Mouse (Mus musculus) forebrain, embryonic 11.5 days (tissue): ENCODE data around the gene Chst11. TPM values are rescaled to one million over a fixed set of nuclear protein-coding genes. Genes with fewer than 3 reads are reported as not detected.
A peak's percentile ranks its signal among the peaks of the same experiment; 100 is the strongest.

ENCODE experiments used
- ATAC-seq: fragments of 200-750 bp; cut with Nextera tagmentation; replicated peaks from 2 replicates; pipeline ENCODE4 v1.8.0; 2017; ENCODE audit warnings: moderate TSS enrichment; ENCODE audit not compliant: low FRiP score
- DNase-seq: peaks from one replicate; pipeline ENCODE4 v3.0.0-alpha.2; 2017; ENCODE audit warnings: low spot score
- H3K27ac ChIP-seq: fragments of 300-500 bp; sonication (generic); 2 replicates; pipeline ENCODE4 v1.5.1; 2014; ENCODE audit warnings: low read depth, low read length
- H3K27me3 ChIP-seq: fragments of 300-500 bp; sonication (generic); 2 replicates; pipeline ENCODE4 v1.6.1; 2014; ENCODE audit warnings: mild to moderate bottlenecking, low read length, mixed read lengths; ENCODE audit not compliant: control insufficient read depth, insufficient read depth
- H3K36me3 ChIP-seq: fragments of 300-500 bp; sonication (generic); 2 replicates; pipeline ENCODE4 v1.6.1; 2014; ENCODE audit warnings: mild to moderate bottlenecking, low read length, moderate library complexity, mixed read lengths; ENCODE audit not compliant: control insufficient read depth, insufficient read depth
- H3K4me1 ChIP-seq: fragments of 300-500 bp; sonication (generic); replicated peaks from 2 replicates; pipeline ENCODE4 v1.6.1; 2014; ENCODE audit warnings: low read length, mixed read lengths; ENCODE audit not compliant: control insufficient read depth, insufficient read depth
- H3K4me2 ChIP-seq: fragments of 300-500 bp; sonication (generic); 2 replicates; pipeline ENCODE4 v1.6.1; 2014; ENCODE audit warnings: low read depth, mild to moderate bottlenecking, low read length, moderate library complexity, mixed read lengths; ENCODE audit not compliant: severe bottlenecking
- H3K4me3 ChIP-seq: fragments of 300-500 bp; sonication (generic); 2 replicates; pipeline ENCODE4 v1.5.1; 2014; ENCODE audit warnings: low read depth, low read length
- H3K9ac ChIP-seq: fragments of 300-500 bp; sonication (generic); 2 replicates; pipeline ENCODE4 v1.6.1; 2014; ENCODE audit warnings: low read length
- H3K9me3 ChIP-seq: fragments of 300-500 bp; sonication (generic); 2 replicates; pipeline ENCODE4 v1.6.1; 2016; ENCODE audit warnings: low read length, mixed read lengths; ENCODE audit not compliant: control insufficient read depth
- WGBS: fragments of 180-500 bp; shearing (Covaris S2); extraction: QIAGEN DNeasy Blood & Tissue Kit; methylation state at CpG from one replicate; pipeline ENCODE4 v1.1.7; 2014; 5-methylcytosine and 5-hydroxymethylcytosine counted together
- polyA plus RNA-seq: library from polyadenylated mRNA; unstranded; fragments of >200 nt; fragmentation: Nextera tagmentation; extraction: Ambion mirVana; gene quantifications from 2 replicates; pipeline ENCODE4 v1.2.1, GENCODE M21; 2014

The Chst11 gene
- polyA plus RNA-seq, 1 experiment from 2014 or later = 1.9 TPM

GRCm38 (mm10) chr10:83224999-83225398 lies 239.7 kb downstream of the Chst11 start:
- H3K4me2 ChIP-seq = no peak overlapping the region
- no peaks in the 10 kb centered on the region for H3K36me3 ChIP-seq
- no peak for ATAC-seq
- peak; percentile 67 for DNase-seq
- 50% methylated on average over 3 of the region's 3 CpGs for WGBS
- no peaks in the 10 kb centered on the region for H3K9me3 ChIP-seq
- H3K27ac ChIP-seq = no peak overlapping the region
- no peaks in the 10 kb centered on the region for H3K27me3 ChIP-seq
- no peak overlapping the region for H3K9ac ChIP-seq
- no peaks in the 10 kb centered on the region for H3K4me1 ChIP-seq
- H3K4me3 ChIP-seq = no peak overlapping the region

GRCm38 (mm10) chr10:83228626-83229025 lies 243.3 kb downstream of the Chst11 start:
- no peak overlapping the region for H3K27ac ChIP-seq
- H3K4me3 ChIP-seq = no peak overlapping the region
- DNase-seq = no peak
- no peaks in the 10 kb centered on the region for H3K4me1 ChIP-seq
- no peaks in the 10 kb centered on the region for H3K36me3 ChIP-seq
- WGBS = 93% methylated on average over 4 of the region's 4 CpGs
- no peaks in the 10 kb centered on the region for H3K9me3 ChIP-seq
- no peaks in the 10 kb centered on the region for H3K27me3 ChIP-seq
- no peak overlapping the region for H3K9ac ChIP-seq
- ATAC-seq = no peak
- no peak overlapping the region for H3K4me2 ChIP-seq

GRCm38 (mm10) chr10:83233967-83234366 lies 248.7 kb downstream of the Chst11 start:
- Histone ChIP-seq H3K9me3 (no peaks in the 10 kb centered on the region), H3K27ac (no peak overlapping the region), H3K9ac (no peak overlapping the region), H3K4me1 (no peaks in the 10 kb centered on the region), H3K36me3 (no peaks in the 10 kb centered on the region), H3K4me2 (no peak overlapping the region), H3K27me3 (no peaks in the 10 kb centered on the region), H3K4me3 (no peak overlapping the region)
- DNase-seq = no peak
- ATAC-seq = no peak
- 83% methylated on average over 3 of the region's 3 CpGs for WGBS

DNA sequence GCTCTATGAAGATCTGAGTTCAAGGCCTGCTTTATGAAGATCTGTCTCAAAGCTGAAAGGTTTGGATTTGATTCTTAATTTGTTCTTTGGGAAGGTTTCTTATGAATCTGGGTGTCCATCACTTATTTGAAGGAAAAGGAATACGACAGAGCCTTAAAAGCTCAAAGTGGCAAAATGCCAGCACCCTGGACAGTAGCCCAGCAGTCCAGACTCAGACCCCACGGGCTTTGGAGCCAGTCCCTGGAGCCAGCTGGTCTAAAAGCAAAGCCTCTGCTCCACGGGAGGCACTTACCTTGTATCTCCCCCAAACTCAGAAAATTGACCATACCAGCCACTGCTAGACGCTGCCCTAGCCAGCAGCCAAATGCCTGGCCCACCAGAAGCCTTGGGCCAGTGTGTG lies 249.1 kb downstream of the Chst11 start:
- ATAC-seq = no peak
- no peaks in the 10 kb centered on the region for H3K4me1 ChIP-seq
- H3K36me3 ChIP-seq = no peaks in the 10 kb centered on the region
- H3K9me3 ChIP-seq = no peaks in the 10 kb centered on the region
- H3K4me2 ChIP-seq = no peak overlapping the region
- H3K27me3 ChIP-seq = no peaks in the 10 kb centered on the region
- WGBS = 68% methylated on average over 4 of the region's 4 CpGs
- H3K4me3 ChIP-seq = no peak overlapping the region
- DNase-seq = no peak
- H3K27ac ChIP-seq = no peak overlapping the region
- no peak overlapping the region for H3K9ac ChIP-seq

- Histone ChIP-seq H3K27ac (no peak overlapping the region), H3K4me2 (no peak overlapping the region), H3K9ac (no peak overlapping the region), H3K36me3 (no peaks in the 10 kb centered on the region), H3K4me3 (no peak overlapping the region), H3K27me3 (no peaks in the 10 kb centered on the region), H3K4me1 (no peaks in the 10 kb centered on the region), H3K9me3 (no peaks in the 10 kb centered on the region)
- WGBS = 66% methylated on average over 11 of the region's 11 CpGs
- DNase-seq (no peak), ATAC-seq (no peak)
Observed at GRCm38 (mm10) chr10:83242106-83242686, 256.9 kb downstream of the Chst11 start.

DNA sequence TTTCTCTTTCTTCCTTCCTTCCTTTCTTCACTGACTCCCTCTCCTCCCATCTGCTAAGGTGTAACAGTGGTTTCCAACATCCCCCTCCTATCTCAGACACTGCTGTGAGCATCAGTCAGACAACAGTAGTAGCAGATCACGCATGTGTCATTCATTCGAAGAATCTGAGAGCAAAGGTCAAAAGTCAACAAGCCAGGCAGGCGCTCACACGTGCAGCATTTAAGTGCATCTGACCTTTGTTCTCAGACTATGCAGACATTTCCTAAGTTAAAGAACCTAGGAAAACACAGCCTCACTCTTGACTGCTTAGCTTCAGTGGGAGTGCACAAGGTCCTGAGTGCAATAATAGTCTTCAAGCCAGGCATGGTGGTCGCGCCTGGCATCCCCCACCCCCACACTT lies 258.8 kb downstream of the Chst11 start:
- DNase-seq = no peak
- 71% methylated on average over 6 of the region's 6 CpGs for WGBS
- H3K9ac ChIP-seq = no peak overlapping the region
- no peaks in the 10 kb centered on the region for H3K27me3 ChIP-seq
- no peak overlapping the region for H3K27ac ChIP-seq
- ATAC-seq = no peak
- no peak overlapping the region for H3K4me2 ChIP-seq
- no peak overlapping the region for H3K4me3 ChIP-seq
- no peaks in the 10 kb centered on the region for H3K9me3 ChIP-seq
- no peaks in the 10 kb centered on the region for H3K36me3 ChIP-seq
- H3K4me1 ChIP-seq = no peaks in the 10 kb centered on the region

Other genes starting within 250 kb of the Chst11 start
- 77.3 and 81.6 TPM in 2 replicates for gene Nfyb, start 221.4 kb upstream of the Chst11 start, polyA plus RNA-seq
- 214 and 221 TPM in 2 replicates for gene Txnrd1, start 151.5 kb upstream of the Chst11 start, polyA plus RNA-seq
- gene Eid3, start 118.9 kb upstream of the Chst11 start, polyA plus RNA-seq = 0.89 and 1.0 TPM in 2 replicates